Mouse (Mus musculus): ENCODE measurements around the gene Btbd35f3. TPM values are rescaled to one million over a fixed set of nuclear protein-coding genes. Genes with fewer than 3 reads are reported as not detected.
"Not testable (repeated sequence)": the region's sequence is repeated elsewhere in the genome, so short reads cannot be mapped to it uniquely, and the experiment has no call there.

The Btbd35f3 gene
- not detected in 2 replicates for polyA plus RNA-seq (2012; rRNA removed)

DNA sequence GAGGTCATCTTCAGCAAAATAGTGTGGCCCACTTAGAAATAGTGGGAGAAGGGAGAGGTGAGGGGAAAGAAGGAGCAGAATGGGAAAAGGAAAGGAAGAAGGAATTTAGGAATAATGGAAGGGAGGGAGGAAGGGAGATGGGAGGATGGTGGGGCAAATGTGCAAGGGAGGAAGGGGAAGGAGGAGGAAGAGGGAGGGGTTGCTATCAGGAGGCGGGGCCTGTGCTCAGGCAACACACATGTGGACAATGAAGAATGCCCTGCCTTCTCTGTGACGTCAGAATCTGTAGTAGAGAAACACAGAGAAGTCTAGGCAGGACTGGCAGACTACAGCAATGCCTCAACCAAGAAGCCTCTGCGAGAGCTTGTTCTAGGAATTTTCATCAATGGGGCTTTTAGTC lies at the start of gene Btbd35f3:
Gene Btbd35f3, plus strand, starts transcription at position 301 of the 400 bp plus-strand sequence.
- H3K4me3 ChIP-seq (ENCODE audit: low read depth, low read length); H3K27me3 ChIP-seq (ENCODE audit: control insufficient read depth, insufficient read depth, low read length); H3K4me1 ChIP-seq (ENCODE audit: control insufficient read depth, insufficient read depth, insufficient read length, low read length); H3K36me3 ChIP-seq (ENCODE audit: control insufficient read depth, insufficient read depth, low read length); H3K27ac ChIP-seq (ENCODE audit: insufficient read depth, low read depth, low read length): not testable (repeated sequence)
- no CpG with 5 or more reads among the region's 3 CpGs for WGBS

Other genes with a start within 250 kb of the Btbd35f3 start
- gene Btbd35f16, start 80.7 kb upstream of the Btbd35f3 start, polyA plus RNA-seq (2012; rRNA removed), result not detected in 2 replicates
- not detected in 2 replicates for gene Btbd35f28, start 158.9 kb downstream of the Btbd35f3 start, polyA plus RNA-seq (2012; rRNA removed)